Comparison of ENCODE assay signal across 21 mouse cellular contexts in the genomic region with DNA sequence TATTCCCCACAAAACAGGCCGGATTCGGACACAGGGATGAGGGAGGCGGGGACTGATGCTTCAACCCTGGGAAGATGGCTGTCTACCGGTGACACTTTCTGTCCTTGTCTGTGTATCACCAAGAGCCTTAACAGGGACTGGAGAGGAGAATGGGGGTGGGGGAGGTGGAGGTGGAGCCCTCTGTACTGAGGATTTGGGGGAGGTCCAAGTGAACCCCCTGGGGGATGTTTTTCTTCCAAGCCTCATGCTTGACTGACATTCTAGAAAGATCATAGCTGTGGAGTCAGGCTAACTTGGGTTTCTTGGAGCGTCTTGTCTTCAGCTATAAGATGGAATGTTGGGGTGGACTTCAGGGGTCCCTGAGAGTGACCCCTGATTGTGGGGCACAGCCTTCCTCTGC. TPM values are rescaled to one million over a fixed set of nuclear protein-coding genes. Genes with fewer than 3 reads are reported as not detected.
DNase-seq lines count a peak whose midpoint lies in the region; TF ChIP-seq lines count a peak whose summit lies in the region.
"Had no signal": no experiment of that assay in that cellular context is flagged by ENCODE, and none has a peak within 500 bp of the region (broad histone marks: within the 10 kb centered on the region; RNA-seq: fewer than 3 reads in every experiment).

No protein-coding gene starts in this region.

- intact Hi-C loops in gastrocnemius, adult 2 months (cut with DNase I): no loop called here
- intact Hi-C loops in left cerebral cortex, postnatal 4 days (cut with DNase I): loop anchor here (5.0 kb wide), 1 partner anchor 94 kb away; no protein-coding TSS in a partner anchor

- H3K4me3 ChIP-seq in gastrocnemius, adult 2 months: no peak overlapping the region
- no peak overlapping the region for H3K4me3 ChIP-seq in embryonic fibroblast, embryonic 13.5 days (ENCODE audit: insufficient read depth, low read length)
- H3K4me3 ChIP-seq: heart, adult 2 months; heart, embryonic 10.5 days; heart, embryonic 13.5 days; hindbrain, embryonic 10.5 days; hindbrain, embryonic 13.5 days; intestine, embryonic 15.5 days had no signal

- no peak for DNase-seq in gastrocnemius, adult 2 months
- DNase-seq in gastrocnemius, postnatal 25 days: no peak
- DNase-seq in left cerebral cortex, postnatal 4 days: peak; percentile 53
- no peak for DNase-seq in left cerebral cortex, adult 18-20 months (ENCODE audit: low spot score in 2 of 2)
- no peak for DNase-seq in right cerebral cortex, postnatal 4 days
- DNase-seq: adrenal gland, adult 2 months; adrenal gland, postnatal 14 days; cerebellum, adult 11 months; cerebellum, adult 2 months; cerebellum, adult 9-11 months; cerebellum, postnatal 36 days; forebrain, postnatal 0 days; gastrocnemius, postnatal 36 days had no signal

- H3K27ac ChIP-seq in gastrocnemius, adult 2 months: peak overlapping the region; percentile 49
- peak overlapping the region; percentile 71 for H3K27ac ChIP-seq in embryonic fibroblast, embryonic 13.5 days (ENCODE audit: insufficient read depth, low read length)
- H3K27ac ChIP-seq: heart, embryonic 10.5 days; heart, embryonic 13.5 days; hindbrain, embryonic 10.5 days; hindbrain, embryonic 13.5 days; intestine, embryonic 15.5 days had no signal

- TF ChIP-seq POLR2A in embryonic fibroblast, embryonic 13.5 days (IDR thresholded peaks at IDR 0.05; ENCODE audit: low read depth, low read length): no peak

- peaks cover 8% of the 10 kb centered on the region for H3K4me1 ChIP-seq in embryonic fibroblast, embryonic 13.5 days (ENCODE audit: control insufficient read depth, insufficient read depth, low read length)
- H3K4me1 ChIP-seq: hindbrain, embryonic 10.5 days; hindbrain, embryonic 13.5 days; intestine, embryonic 15.5 days had no signal

- no peak for TF ChIP-seq CTCF in gastrocnemius, adult 2 months (IDR thresholded peaks at IDR 0.05)
- no peak for TF ChIP-seq CTCF in embryonic fibroblast, embryonic 13.5 days (IDR thresholded peaks at IDR 0.05; ENCODE audit: borderline replicate concordance, insufficient read depth, low read length)

RNA-seq across cellular contexts. Expression of a gene that starts 40.3 kb away (rescaled TPM):
- total RNA-seq in gastrocnemius, adult 2 months (2021): 10 to 100 TPM in 1 of 2 experiments, 1 to 10 TPM in 1; 6.5 to 20.9 TPM
- 1 to 10 TPM; 8.5 to 9.0 TPM for total RNA-seq in gastrocnemius, postnatal 25 days (2021)
- 10 to 100 TPM; 19.0 to 24.7 TPM for total RNA-seq in left cerebral cortex, postnatal 4 days (2021)
- 10 to 100 TPM; 10.8 to 13.8 TPM for total RNA-seq in left cerebral cortex, adult 18-20 months (2021)
- 46.2 and 92.8 TPM in 2 replicates for polyA plus RNA-seq in embryonic fibroblast, embryonic 13.5 days (2011; ENCODE audit: insufficient read length, low read depth, missing spikeins)
- polyA plus RNA-seq: CD4-positive, CD25-positive, alpha-beta regulatory T cell, adult 4 months had no signal
